Mouse (Mus musculus) liver, embryonic 11.5 days (tissue): ENCODE data around the gene Bcar3. TPM values are rescaled to one million over a fixed set of nuclear protein-coding genes. Genes with fewer than 3 reads are reported as not detected.

Source experiments
- ATAC-seq: fragments of 200-750 bp; cut with Nextera tagmentation; replicated peaks from 2 replicates; pipeline ENCODE4 v1.8.0; 2017; ENCODE audit warnings: moderate number of reproducible peaks, mild to moderate bottlenecking, moderate TSS enrichment, moderate library complexity; ENCODE audit not compliant: low FRiP score
- DNase-seq: peaks from one replicate; pipeline ENCODE4 v3.0.0-alpha.2; 2017; ENCODE audit warnings: low spot score
- H3K27ac ChIP-seq: fragments of 300-500 bp; sonication (generic); 2 replicates; pipeline ENCODE4 v1.5.1; 2014; ENCODE audit warnings: mild to moderate bottlenecking, low read depth, low read length, control low read depth
- H3K27me3 ChIP-seq: fragments of 300-500 bp; sonication (generic); replicated peaks from 2 replicates; pipeline ENCODE4 v1.6.1; 2014; ENCODE audit warnings: low read length, mixed read lengths; ENCODE audit not compliant: control insufficient read depth, insufficient read depth
- H3K36me3 ChIP-seq: fragments of 300-500 bp; sonication (generic); 2 replicates; pipeline ENCODE4 v1.6.1; 2014; ENCODE audit warnings: mild to moderate bottlenecking, low read length, moderate library complexity, mixed read lengths; ENCODE audit not compliant: control insufficient read depth, insufficient read depth
- H3K4me1 ChIP-seq: fragments of 300-500 bp; sonication (generic); replicated peaks from 2 replicates; pipeline ENCODE4 v1.6.1; 2014; ENCODE audit warnings: low read length, mixed read lengths; ENCODE audit not compliant: control insufficient read depth, insufficient read depth
- H3K4me2 ChIP-seq: fragments of 300-500 bp; sonication (generic); 2 replicates; pipeline ENCODE4 v1.6.1; 2014; ENCODE audit warnings: mild to moderate bottlenecking, control low read depth, moderate library complexity
- H3K4me3 ChIP-seq: fragments of 300-500 bp; sonication (generic); 2 replicates; pipeline ENCODE4 v1.5.1; 2014; ENCODE audit warnings: low read depth, low read length, control low read depth
- H3K9ac ChIP-seq: fragments of 300-500 bp; sonication (generic); 2 replicates; pipeline ENCODE4 v1.6.1; 2014; ENCODE audit warnings: low read depth, low read length, control low read depth
- H3K9me3 ChIP-seq: fragments of 300-500 bp; sonication (generic); 2 replicates; pipeline ENCODE4 v1.6.1; 2016; ENCODE audit warnings: low read length, inconsistent platforms, mixed read lengths; ENCODE audit not compliant: control insufficient read depth
- WGBS: fragments of 180-500 bp; shearing (Covaris S2); extraction: QIAGEN DNeasy Blood & Tissue Kit; methylation state at CpG from one replicate; pipeline ENCODE4 v1.1.7; 2014; 5-methylcytosine and 5-hydroxymethylcytosine counted together
- polyA plus RNA-seq: library from polyadenylated mRNA; unstranded; fragments of >200 nt; fragmentation: Nextera tagmentation; extraction: Ambion mirVana; gene quantifications from 2 replicates; pipeline ENCODE4 v1.2.1, GENCODE M21; 2014

The Bcar3 gene
- polyA plus RNA-seq, 1 experiment from 2014 or later = 10.1 TPM

GRCm38 (mm10) chr3:122450041-122450440, 156.1 kb downstream of the Bcar3 start:
- Histone ChIP-seq H3K36me3 (no peaks in the 10 kb centered on the region), H3K9ac (no peak overlapping the region), H3K4me3 (no peak overlapping the region), H3K27ac (no peak overlapping the region), H3K27me3 (no peaks in the 10 kb centered on the region), H3K4me1 (no peaks in the 10 kb centered on the region), H3K9me3 (no peaks in the 10 kb centered on the region), H3K4me2 (no peak overlapping the region)
- no peak for ATAC-seq
- 73% methylated on average over 7 of the region's 7 CpGs for WGBS
- DNase-seq = no peak

GRCm38 (mm10) chr3:122453875-122454274, 159.9 kb downstream of the Bcar3 start:
- no peaks in the 10 kb centered on the region for H3K27me3 ChIP-seq
- no peak for DNase-seq
- H3K9ac ChIP-seq = no peak overlapping the region
- 79% methylated on average over 11 of the region's 11 CpGs for WGBS
- no peak for ATAC-seq
- no peak overlapping the region for H3K4me2 ChIP-seq
- H3K4me3 ChIP-seq = no peak overlapping the region
- H3K27ac ChIP-seq = no peak overlapping the region
- no peaks in the 10 kb centered on the region for H3K36me3 ChIP-seq
- peaks cover 7% of the 10 kb centered on the region for H3K4me1 ChIP-seq
- no peaks in the 10 kb centered on the region for H3K9me3 ChIP-seq

- DNase-seq (no peak), ATAC-seq (peak; percentile 86)
- no peak overlapping the region for H3K4me3 ChIP-seq
- H3K27me3 ChIP-seq = no peaks in the 10 kb centered on the region
- peaks cover 9% of the 10 kb centered on the region for H3K4me1 ChIP-seq
- WGBS = 61% methylated on average over 4 of the region's 4 CpGs
- no peak overlapping the region for H3K27ac ChIP-seq
- no peak overlapping the region for H3K4me2 ChIP-seq
- H3K9me3 ChIP-seq = no peaks in the 10 kb centered on the region
- no peaks in the 10 kb centered on the region for H3K36me3 ChIP-seq
- no peak overlapping the region for H3K9ac ChIP-seq
These were observed 162.2 kb downstream of the Bcar3 start for GRCm38 (mm10) chr3:122456156-122456555.

- H3K9ac ChIP-seq = no peak overlapping the region
- 76% methylated on average over 4 of the region's 4 CpGs for WGBS
- H3K9me3 ChIP-seq = no peaks in the 10 kb centered on the region
- DNase-seq (no peak), ATAC-seq (no peak)
- no peak overlapping the region for H3K4me3 ChIP-seq
- no peak overlapping the region for H3K27ac ChIP-seq
- no peaks in the 10 kb centered on the region for H3K36me3 ChIP-seq
- H3K4me2 ChIP-seq = no peak overlapping the region
- no peaks in the 10 kb centered on the region for H3K27me3 ChIP-seq
- peaks cover 9% of the 10 kb centered on the region for H3K4me1 ChIP-seq
These were observed 162.9 kb downstream of the Bcar3 start for GRCm38 (mm10) chr3:122456807-122457206.

GRCm38 (mm10) chr3:122457723-122458122, 163.8 kb downstream of the Bcar3 start:
- no peak; the same call in 1 of the 2 replicates for ATAC-seq
- peaks cover 9% of the 10 kb centered on the region for H3K4me1 ChIP-seq
- H3K9ac ChIP-seq = no peak overlapping the region
- H3K27me3 ChIP-seq = no peaks in the 10 kb centered on the region
- no peak overlapping the region for H3K4me2 ChIP-seq
- H3K36me3 ChIP-seq = no peaks in the 10 kb centered on the region
- 44% methylated on average over 1 of the region's 1 CpGs for WGBS
- H3K9me3 ChIP-seq = no peaks in the 10 kb centered on the region
- H3K27ac ChIP-seq = no peak overlapping the region
- H3K4me3 ChIP-seq = no peak overlapping the region
- no peak for DNase-seq

GRCm38 (mm10) chr3:122458743-122459142, 164.8 kb downstream of the Bcar3 start:
- no peak for ATAC-seq
- Histone ChIP-seq H3K4me1 (peaks cover 9% of the 10 kb centered on the region), H3K36me3 (no peaks in the 10 kb centered on the region), H3K9ac (no peak overlapping the region), H3K9me3 (no peaks in the 10 kb centered on the region), H3K27ac (no peak overlapping the region), H3K4me2 (no peak overlapping the region), H3K27me3 (no peaks in the 10 kb centered on the region), H3K4me3 (no peak overlapping the region)
- DNase-seq = no peak
- 63% methylated on average over 8 of the region's 8 CpGs for WGBS

- DNase-seq = no peak
- no peaks in the 10 kb centered on the region for H3K27me3 ChIP-seq
- no peak overlapping the region for H3K4me3 ChIP-seq
- H3K9me3 ChIP-seq = no peaks in the 10 kb centered on the region
- 72% methylated on average over 8 of the region's 8 CpGs for WGBS
- no peak overlapping the region for H3K4me2 ChIP-seq
- no peak for ATAC-seq
- no peak overlapping the region for H3K27ac ChIP-seq
- H3K36me3 ChIP-seq = no peaks in the 10 kb centered on the region
- H3K9ac ChIP-seq = no peak overlapping the region
- peaks cover 7% of the 10 kb centered on the region for H3K4me1 ChIP-seq
These were observed 167.0 kb downstream of the Bcar3 start for GRCm38 (mm10) chr3:122460848-122461511.

GRCm38 (mm10) chr3:122461512-122461881, 167.6 kb downstream of the Bcar3 start:
- 82% methylated on average over 11 of the region's 11 CpGs for WGBS
- H3K36me3 ChIP-seq = no peaks in the 10 kb centered on the region
- H3K9ac ChIP-seq = no peak overlapping the region
- ATAC-seq = no peak
- H3K4me3 ChIP-seq = no peak overlapping the region
- no peak overlapping the region for H3K4me2 ChIP-seq
- no peaks in the 10 kb centered on the region for H3K27me3 ChIP-seq
- H3K9me3 ChIP-seq = no peaks in the 10 kb centered on the region
- no peak for DNase-seq
- peaks cover 2% of the 10 kb centered on the region; the same call in 1 of the 2 replicates for H3K4me1 ChIP-seq
- H3K27ac ChIP-seq = no peak overlapping the region
